Mouse (Mus musculus) WW6 (cell line): ENCODE data around the gene Nat8f2.

Source experiments
- DNase-seq: peaks from one replicate; pipeline ENCODE4 v3.0.0-alpha.2; 2013; ENCODE audit warnings: low read depth, low spot score

The Nat8f2 gene

GRCm38 (mm10) chr6:85825886-85826285 lies 43.1 kb downstream of the Nat8f2 start:
- DNase-seq, result no peak

DNA sequence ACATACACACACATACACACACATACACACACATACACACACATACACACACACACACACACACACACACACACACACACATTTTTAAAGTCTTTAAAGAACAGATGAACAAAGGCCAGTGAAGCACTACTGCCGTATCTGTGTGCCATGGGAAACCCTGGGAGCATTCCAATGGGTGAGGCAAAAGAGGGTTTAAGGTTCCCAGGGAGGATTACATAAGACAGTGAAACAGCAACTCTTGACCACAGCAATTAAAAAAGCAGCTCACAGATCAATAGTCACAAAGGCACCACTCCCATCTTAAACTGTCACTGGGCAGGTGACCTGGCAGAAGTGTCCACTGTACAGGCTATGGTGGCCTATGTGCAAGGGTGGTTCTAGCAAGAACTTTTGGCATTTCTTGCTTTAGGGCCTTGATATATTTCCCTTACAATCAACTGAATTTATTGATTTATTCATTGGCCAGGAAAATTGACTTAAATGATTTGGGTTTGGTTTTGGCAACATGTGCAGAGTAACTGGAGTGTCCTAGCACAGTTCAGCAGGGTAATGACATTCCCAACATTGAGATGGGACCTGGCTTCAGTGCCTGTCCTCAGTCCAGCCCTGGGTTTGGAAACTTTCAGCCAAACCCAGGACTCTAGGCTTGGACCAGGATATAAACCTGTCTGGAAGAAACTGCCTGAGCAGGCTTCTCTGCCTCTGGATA lies 45.4 kb downstream of the Nat8f2 start:
- DNase-seq, result no peak

DNA sequence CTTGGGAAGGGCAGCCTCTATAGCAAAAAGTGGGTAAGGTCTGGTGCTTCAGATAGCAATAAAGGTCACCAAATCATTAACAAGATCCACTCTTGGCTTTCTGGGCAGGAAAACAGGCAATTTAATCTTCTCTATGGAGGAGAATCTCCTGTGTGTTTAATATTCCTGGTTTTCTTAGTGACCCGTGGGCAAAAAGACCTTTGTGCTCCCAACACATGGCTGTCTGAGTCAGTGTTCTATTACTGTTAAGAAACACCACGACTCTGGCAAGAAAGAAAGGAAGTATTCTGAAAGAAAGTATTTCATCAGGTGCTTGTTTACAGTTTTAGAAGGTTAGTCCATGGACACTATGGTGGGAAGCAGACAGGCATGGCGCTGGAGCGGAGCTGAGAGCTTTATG lies 46.7 kb downstream of the Nat8f2 start:
- no peak for DNase-seq

- DNase-seq, result no peak
Observed at GRCm38 (mm10) chr6:85820837-85821236, 48.1 kb downstream of the Nat8f2 start, which contains the start of the genes Nat8f6 and Nat8f5. Nat8f6 (minus strand) TSS chr6:85820954. Nat8f5 (minus strand) TSS chr6:85820972.

- DNase-seq, result no peak
Observed at GRCm38 (mm10) chr6:85818338-85818737, 50.6 kb downstream of the Nat8f2 start.
